ENCODE assay signal across 8 mouse cellular contexts in genomic region chr1:171263185-171263611, GRCm38 (mm10). TPM values are rescaled to one million over a fixed set of nuclear protein-coding genes. Genes with fewer than 3 reads are reported as not detected.
DNase-seq lines count a peak whose midpoint lies in the region; ATAC-seq and TF ChIP-seq lines count a peak whose summit lies in the region.

No protein-coding gene starts in this region.

- H3K9ac ChIP-seq in forebrain, embryonic 11.5 days (ENCODE audit: low read length): no peak overlapping the region
- no peak overlapping the region for H3K9ac ChIP-seq in intestine, embryonic 14.5 days (ENCODE audit: low read length)
- H3K9ac ChIP-seq in lung, embryonic 16.5 days (ENCODE audit: low read length): no peak overlapping the region
- no peak overlapping the region for H3K9ac ChIP-seq in stomach, embryonic 16.5 days (ENCODE audit: low read length)

- ATAC-seq in forebrain, embryonic 11.5 days (replicated peaks; ENCODE audit: low FRiP score): peak; percentile 87
- peak; percentile 83 for ATAC-seq in intestine, embryonic 14.5 days (replicated peaks; ENCODE audit: low FRiP score, low TSS enrichment, low read depth)
- ATAC-seq in lung, embryonic 16.5 days (ENCODE audit: low read depth): peak; percentile 93
- peak; percentile 84 for ATAC-seq in stomach, embryonic 16.5 days (ENCODE audit: insufficient read depth, low FRiP score)

- peak overlapping the region; percentile 59; the same call in 1 of the 2 replicates for H3K27ac ChIP-seq in left cerebral cortex, adult 2 months
- H3K27ac ChIP-seq in forebrain, embryonic 11.5 days (ENCODE audit: low read depth, low read length): no peak overlapping the region
- H3K27ac ChIP-seq in intestine, embryonic 14.5 days (ENCODE audit: low read depth): peak overlapping the region; percentile 75
- H3K27ac ChIP-seq in lung, embryonic 16.5 days (ENCODE audit: low read length): peak overlapping the region; percentile 97
- peak overlapping the region; percentile 96 for H3K27ac ChIP-seq in stomach, embryonic 16.5 days (ENCODE audit: low read length)

- H3K36me3 ChIP-seq in forebrain, embryonic 11.5 days (ENCODE audit: control insufficient read depth, insufficient read depth, low read length): no peaks in the 10 kb centered on the region
- no peaks in the 10 kb centered on the region for H3K36me3 ChIP-seq in intestine, embryonic 14.5 days (ENCODE audit: control insufficient read depth, insufficient read depth, low read length)
- no peaks in the 10 kb centered on the region for H3K36me3 ChIP-seq in lung, embryonic 16.5 days (ENCODE audit: control insufficient read depth, insufficient read depth, low read length)
- no peaks in the 10 kb centered on the region for H3K36me3 ChIP-seq in stomach, embryonic 16.5 days (ENCODE audit: control insufficient read depth, insufficient read depth, low read length)

- no peak overlapping the region for H3K4me3 ChIP-seq in left cerebral cortex, adult 2 months
- peak overlapping the region; percentile 14 for H3K4me3 ChIP-seq in forebrain, embryonic 11.5 days (ENCODE audit: low read depth, low read length)
- H3K4me3 ChIP-seq in intestine, embryonic 14.5 days (ENCODE audit: low read depth, low read length): 0 out of 2 replicates have a peak overlapping the region, but pooled peaks have one; percentile 18
- H3K4me3 ChIP-seq in lung, embryonic 16.5 days (ENCODE audit: low read length): no peak overlapping the region
- peak overlapping the region; percentile 28; the same call in 1 of the 2 replicates for H3K4me3 ChIP-seq in stomach, embryonic 16.5 days (replicated peaks; ENCODE audit: low read length)

- no peaks in the 10 kb centered on the region for H3K9me3 ChIP-seq in forebrain, embryonic 11.5 days (ENCODE audit: control insufficient read depth, low read length)
- no peaks in the 10 kb centered on the region for H3K9me3 ChIP-seq in intestine, embryonic 14.5 days (ENCODE audit: control insufficient read depth, low read length)
- no peaks in the 10 kb centered on the region for H3K9me3 ChIP-seq in lung, embryonic 16.5 days (ENCODE audit: control insufficient read depth, low read length)
- no peaks in the 10 kb centered on the region for H3K9me3 ChIP-seq in stomach, embryonic 16.5 days (replicated peaks; ENCODE audit: control insufficient read depth, low read length)

- H3K4me2 ChIP-seq in forebrain, embryonic 11.5 days (ENCODE audit: low read depth, low read length, severe bottlenecking): peak overlapping the region; percentile 46; the same call in 1 of the 2 replicates
- peak overlapping the region; percentile 49; the same call in 1 of the 2 replicates for H3K4me2 ChIP-seq in intestine, embryonic 14.5 days (ENCODE audit: low read length)
- H3K4me2 ChIP-seq in lung, embryonic 16.5 days (ENCODE audit: low read depth, low read length): peak overlapping the region; percentile 48; the same call in 1 of the 2 replicates
- H3K4me2 ChIP-seq in stomach, embryonic 16.5 days (ENCODE audit: low read depth, low read length): peak overlapping the region; percentile 54

- DNase-seq in left cerebral cortex, adult 2 months (ENCODE audit: extremely low spot score in 1 of 2, low spot score in 2 of 2): no peak
- DNase-seq in left cerebral cortex, postnatal 36 days (ENCODE audit: low spot score in 2 of 2): no peak
- DNase-seq in forebrain, embryonic 11.5 days (ENCODE audit: low spot score): no peak
- peak; percentile 64 for DNase-seq in intestine, embryonic 14.5 days (ENCODE audit: low spot score)
- DNase-seq in right cerebral cortex, postnatal 14 days: no peak
- no peak for DNase-seq in urinary bladder, postnatal 10 days (ENCODE audit: low spot score)

- H3K4me1 ChIP-seq in forebrain, embryonic 11.5 days (replicated peaks; ENCODE audit: control insufficient read depth, insufficient read depth, low read length): no peaks in the 10 kb centered on the region
- H3K4me1 ChIP-seq in intestine, embryonic 14.5 days (replicated peaks; ENCODE audit: control insufficient read depth, insufficient read depth, low read length): peaks cover 9% of the 10 kb centered on the region
- peaks cover 31% of the 10 kb centered on the region for H3K4me1 ChIP-seq in lung, embryonic 16.5 days (replicated peaks; ENCODE audit: control insufficient read depth, insufficient read depth, low read length)
- peaks cover 21% of the 10 kb centered on the region for H3K4me1 ChIP-seq in stomach, embryonic 16.5 days (ENCODE audit: control insufficient read depth, insufficient read depth, low read length)

- H3K27me3 ChIP-seq in forebrain, embryonic 11.5 days (ENCODE audit: control insufficient read depth, insufficient read depth, low read length): no peaks in the 10 kb centered on the region
- no peaks in the 10 kb centered on the region for H3K27me3 ChIP-seq in intestine, embryonic 14.5 days (replicated peaks; ENCODE audit: control insufficient read depth, insufficient read depth, low read length)
- no peaks in the 10 kb centered on the region for H3K27me3 ChIP-seq in lung, embryonic 16.5 days (ENCODE audit: control insufficient read depth, insufficient read depth, low read depth, low read length)
- no peaks in the 10 kb centered on the region for H3K27me3 ChIP-seq in stomach, embryonic 16.5 days (ENCODE audit: control insufficient read depth, insufficient read depth, low read length)

- 0% methylated on average over 2 of the region's 2 CpGs for WGBS in forebrain, embryonic 11.5 days
- WGBS in intestine, embryonic 14.5 days: 7% methylated on average over 2 of the region's 2 CpGs
- 0% methylated on average over 1 of the region's 2 CpGs for WGBS in lung, embryonic 16.5 days
- 0% methylated on average over 2 of the region's 2 CpGs for WGBS in stomach, embryonic 16.5 days

- intact Hi-C loops in left cerebral cortex, adult 2 months (cut with DNase I): no loop called here
- intact Hi-C loops in left cerebral cortex, postnatal 36 days (cut with DNase I): no loop called here

- TF ChIP-seq CTCF in left cerebral cortex, adult 2 months (IDR thresholded peaks at IDR 0.05): no peak

RNA-seq across cellular contexts. Expression of gene B4galt3, which starts 6.9 kb away (rescaled TPM):
- 10 to 100 TPM; 57.0 to 69.2 TPM for total RNA-seq in left cerebral cortex, adult 2 months (2021)
- total RNA-seq in left cerebral cortex, postnatal 36 days (2021): 10 to 100 TPM; 63.6 to 64.6 TPM
- 72.3 and 75.5 TPM in 2 replicates for polyA plus RNA-seq in forebrain, embryonic 11.5 days (2014; fragmentation: Nextera tagmentation; extraction: Ambion mirVana)
- 65.5 and 68.4 TPM in 2 replicates for polyA plus RNA-seq in intestine, embryonic 14.5 days (2014; fragmentation: Nextera tagmentation; extraction: Ambion mirVana)
- polyA plus RNA-seq in lung, embryonic 16.5 days (2015; fragmentation: Nextera tagmentation; extraction: Ambion mirVana): 92.6 and 98.6 TPM in 2 replicates
- 70.6 and 71.5 TPM in 2 replicates for polyA plus RNA-seq in stomach, embryonic 16.5 days (2015; fragmentation: Nextera tagmentation; extraction: Ambion mirVana)

RNA-seq across cellular contexts. Expression of gene Ndufs2, which starts 12.0 kb away (rescaled TPM):
- 100 to 1,000 TPM; 267 to 272 TPM for total RNA-seq in left cerebral cortex, adult 2 months (2021)
- 100 to 1,000 TPM; 252 to 309 TPM for total RNA-seq in left cerebral cortex, postnatal 36 days (2021)
- 257 and 264 TPM in 2 replicates for polyA plus RNA-seq in forebrain, embryonic 11.5 days (2014; fragmentation: Nextera tagmentation; extraction: Ambion mirVana)
- polyA plus RNA-seq in intestine, embryonic 14.5 days (2014; fragmentation: Nextera tagmentation; extraction: Ambion mirVana): 247 and 258 TPM in 2 replicates
- polyA plus RNA-seq in lung, embryonic 16.5 days (2015; fragmentation: Nextera tagmentation; extraction: Ambion mirVana): 227 and 230 TPM in 2 replicates
- polyA plus RNA-seq in stomach, embryonic 16.5 days (2015; fragmentation: Nextera tagmentation; extraction: Ambion mirVana): 259 and 260 TPM in 2 replicates

RNA-seq across cellular contexts. Expression of gene Adamts4, which starts 13.0 kb away (rescaled TPM):
- 1 to 10 TPM; 6.7 to 8.6 TPM for total RNA-seq in left cerebral cortex, adult 2 months (2021)
- total RNA-seq in left cerebral cortex, postnatal 36 days (2021): 10 to 100 TPM; 11.1 to 16.4 TPM
- 6.6 and 7.1 TPM in 2 replicates for polyA plus RNA-seq in forebrain, embryonic 11.5 days (2014; fragmentation: Nextera tagmentation; extraction: Ambion mirVana)
- polyA plus RNA-seq in intestine, embryonic 14.5 days (2014; fragmentation: Nextera tagmentation; extraction: Ambion mirVana): 5.0 and 6.1 TPM in 2 replicates
- 8.4 and 9.2 TPM in 2 replicates for polyA plus RNA-seq in lung, embryonic 16.5 days (2015; fragmentation: Nextera tagmentation; extraction: Ambion mirVana)
- polyA plus RNA-seq in stomach, embryonic 16.5 days (2015; fragmentation: Nextera tagmentation; extraction: Ambion mirVana): 11.0 and 12.8 TPM in 2 replicates

RNA-seq across cellular contexts. Expression of gene Ppox, which starts 17.8 kb away (rescaled TPM):
- 10 to 100 TPM; 26.0 to 32.1 TPM for total RNA-seq in left cerebral cortex, adult 2 months (2021)
- total RNA-seq in left cerebral cortex, postnatal 36 days (2021): 10 to 100 TPM; 21.7 to 26.6 TPM
- 66.3 and 67.6 TPM in 2 replicates for polyA plus RNA-seq in forebrain, embryonic 11.5 days (2014; fragmentation: Nextera tagmentation; extraction: Ambion mirVana)
- 48.6 and 51.5 TPM in 2 replicates for polyA plus RNA-seq in intestine, embryonic 14.5 days (2014; fragmentation: Nextera tagmentation; extraction: Ambion mirVana)
- polyA plus RNA-seq in lung, embryonic 16.5 days (2015; fragmentation: Nextera tagmentation; extraction: Ambion mirVana): 53.9 and 56.8 TPM in 2 replicates
- 44.6 and 54.5 TPM in 2 replicates for polyA plus RNA-seq in stomach, embryonic 16.5 days (2015; fragmentation: Nextera tagmentation; extraction: Ambion mirVana)

RNA-seq across cellular contexts. Expression of gene Usp21, which starts 24.6 kb away (rescaled TPM):
- 10 to 100 TPM; 59.8 to 65.7 TPM for total RNA-seq in left cerebral cortex, adult 2 months (2021)
- total RNA-seq in left cerebral cortex, postnatal 36 days (2021): 10 to 100 TPM; 50.9 to 65.6 TPM
- 110 and 114 TPM in 2 replicates for polyA plus RNA-seq in forebrain, embryonic 11.5 days (2014; fragmentation: Nextera tagmentation; extraction: Ambion mirVana)
- polyA plus RNA-seq in intestine, embryonic 14.5 days (2014; fragmentation: Nextera tagmentation; extraction: Ambion mirVana): 63.0 and 68.1 TPM in 2 replicates
- 69.8 and 76.0 TPM in 2 replicates for polyA plus RNA-seq in lung, embryonic 16.5 days (2015; fragmentation: Nextera tagmentation; extraction: Ambion mirVana)
- polyA plus RNA-seq in stomach, embryonic 16.5 days (2015; fragmentation: Nextera tagmentation; extraction: Ambion mirVana): 54.9 and 59.1 TPM in 2 replicates

Comparison
In these comparisons a context has a peak if more than half of its experiments do, and no peak if none do; other contexts are left out.
1. H3K4me3 ChIP-seq: peak in forebrain, embryonic 11.5 days (single experiment), intestine, embryonic 14.5 days (single experiment) and stomach, embryonic 16.5 days (single experiment); none in left cerebral cortex, adult 2 months (single experiment) and lung, embryonic 16.5 days (single experiment).
2. Peak in every context shown above with its lines, with median percentiles within 50 percentile points of each other: ATAC-seq and H3K4me2 ChIP-seq.